Mouse (Mus musculus): ENCODE data around the gene Psmc3ip. TPM values are rescaled to one million over a fixed set of nuclear protein-coding genes. Genes with fewer than 3 reads are reported as not detected.

Psmc3ip gene
- polyA plus RNA-seq, 1 experiment from 2014 or later, result 43.5 TPM

GRCm38 (mm10) chr11:101060126-101060525 is 35.1 kb downstream of the Psmc3ip start:
- Histone ChIP-seq H3K4me2 (no peak overlapping the region), H3K4me1 (peaks cover 49% of the 10 kb centered on the region), H3K4me3 (no peak overlapping the region), H3K9ac (no peak overlapping the region), H3K27ac (peak overlapping the region; percentile 96), H3K9me3 (no peaks in the 10 kb centered on the region), H3K27me3 (no peaks in the 10 kb centered on the region), H3K36me3 (peaks cover 31% of the 10 kb centered on the region)
- no peak for ATAC-seq (ENCODE audit: insufficient number of reproducible peaks, insufficient read depth, low FRiP score, low TSS enrichment, low read depth)
- WGBS, result 46% methylated on average over 8 of the region's 8 CpGs

- no peaks in the 10 kb centered on the region for H3K27me3 ChIP-seq
- H3K4me1 ChIP-seq, result peaks cover 48% of the 10 kb centered on the region
- no peak for ATAC-seq (ENCODE audit: insufficient number of reproducible peaks, insufficient read depth, low FRiP score, low TSS enrichment, low read depth)
- H3K4me3 ChIP-seq, result no peak overlapping the region
- peak overlapping the region; percentile 96 for H3K27ac ChIP-seq
- H3K36me3 ChIP-seq, result peaks cover 35% of the 10 kb centered on the region
- no peak overlapping the region for H3K4me2 ChIP-seq
- no peaks in the 10 kb centered on the region for H3K9me3 ChIP-seq
- H3K9ac ChIP-seq, result no peak overlapping the region
- 86% methylated on average over 10 of the region's 10 CpGs for WGBS
Measured at GRCm38 (mm10) chr11:101059473-101059872, 35.8 kb downstream of the Psmc3ip start.

- Histone ChIP-seq H3K4me3 (no peak overlapping the region), H3K27ac (no peak overlapping the region), H3K4me2 (no peak overlapping the region), H3K27me3 (no peaks in the 10 kb centered on the region), H3K36me3 (peaks cover 36% of the 10 kb centered on the region), H3K4me1 (peaks cover 40% of the 10 kb centered on the region), H3K9me3 (no peaks in the 10 kb centered on the region), H3K9ac (no peak overlapping the region)
- WGBS, result 77% methylated on average over 5 of the region's 5 CpGs
- no peak for ATAC-seq (ENCODE audit: insufficient number of reproducible peaks, insufficient read depth, low FRiP score, low TSS enrichment, low read depth)
Measured at GRCm38 (mm10) chr11:101058726-101059125, 36.5 kb downstream of the Psmc3ip start.

- Histone ChIP-seq H3K27ac (no peak overlapping the region), H3K9me3 (no peaks in the 10 kb centered on the region), H3K36me3 (peaks cover 42% of the 10 kb centered on the region), H3K9ac (no peak overlapping the region), H3K4me3 (no peak overlapping the region), H3K27me3 (no peaks in the 10 kb centered on the region), H3K4me2 (no peak overlapping the region), H3K4me1 (peaks cover 31% of the 10 kb centered on the region)
- WGBS, result 37% methylated on average over 5 of the region's 5 CpGs
- ATAC-seq (ENCODE audit: insufficient number of reproducible peaks, insufficient read depth, low FRiP score, low TSS enrichment, low read depth), result no peak
Measured at GRCm38 (mm10) chr11:101057860-101058259, 37.4 kb downstream of the Psmc3ip start.

- WGBS, result 58% methylated on average over 8 of the region's 8 CpGs
- H3K27me3 ChIP-seq, result no peaks in the 10 kb centered on the region
- H3K4me2 ChIP-seq, result no peak overlapping the region
- ATAC-seq (ENCODE audit: insufficient number of reproducible peaks, insufficient read depth, low FRiP score, low TSS enrichment, low read depth), result no peak
- H3K27ac ChIP-seq, result 0 out of 2 replicates have a peak overlapping the region, but pooled peaks have one; percentile 22
- 0 out of 2 replicates have a peak overlapping the region, but pooled peaks have one; percentile 36 for H3K9ac ChIP-seq
- no peak overlapping the region for H3K4me3 ChIP-seq
- H3K4me1 ChIP-seq, result peaks cover 26% of the 10 kb centered on the region
- H3K9me3 ChIP-seq, result no peaks in the 10 kb centered on the region
- peaks cover 42% of the 10 kb centered on the region for H3K36me3 ChIP-seq
Measured at GRCm38 (mm10) chr11:101056885-101057284, 38.4 kb downstream of the Psmc3ip start.

GRCm38 (mm10) chr11:101055418-101055817 is 39.8 kb downstream of the Psmc3ip start:
- Histone ChIP-seq H3K27ac (no peak overlapping the region), H3K4me2 (no peak overlapping the region), H3K4me3 (no peak overlapping the region), H3K27me3 (no peaks in the 10 kb centered on the region), H3K9ac (0 out of 2 replicates have a peak overlapping the region, but pooled peaks have one; percentile 36), H3K9me3 (no peaks in the 10 kb centered on the region), H3K4me1 (peaks cover 13% of the 10 kb centered on the region), H3K36me3 (peaks cover 51% of the 10 kb centered on the region)
- WGBS, result 78% methylated on average over 14 of the region's 14 CpGs
- ATAC-seq (ENCODE audit: insufficient number of reproducible peaks, insufficient read depth, low FRiP score, low TSS enrichment, low read depth), result no peak

- H3K4me1 ChIP-seq, result peaks cover 3% of the 10 kb centered on the region; the same call in 1 of the 2 replicates
- H3K36me3 ChIP-seq, result peaks cover 65% of the 10 kb centered on the region
- WGBS, result 97% methylated on average over 1 of the region's 1 CpGs
- H3K4me3 ChIP-seq, result no peak overlapping the region
- ATAC-seq (ENCODE audit: insufficient number of reproducible peaks, insufficient read depth, low FRiP score, low TSS enrichment, low read depth), result no peak
- H3K9me3 ChIP-seq, result no peaks in the 10 kb centered on the region
- no peak overlapping the region for H3K9ac ChIP-seq
- no peak overlapping the region for H3K27ac ChIP-seq
- no peaks in the 10 kb centered on the region for H3K27me3 ChIP-seq
- no peak overlapping the region for H3K4me2 ChIP-seq
Measured at GRCm38 (mm10) chr11:101053974-101054373, 41.3 kb downstream of the Psmc3ip start.

- H3K36me3 ChIP-seq, result peaks cover 74% of the 10 kb centered on the region
- ATAC-seq (ENCODE audit: insufficient number of reproducible peaks, insufficient read depth, low FRiP score, low TSS enrichment, low read depth), result no peak
- no peak overlapping the region for H3K9ac ChIP-seq
- H3K4me2 ChIP-seq, result no peak overlapping the region
- no peak overlapping the region for H3K4me3 ChIP-seq
- 89% methylated on average over 10 of the region's 10 CpGs for WGBS
- no peaks in the 10 kb centered on the region for H3K9me3 ChIP-seq
- no peak overlapping the region for H3K27ac ChIP-seq
- H3K27me3 ChIP-seq, result no peaks in the 10 kb centered on the region
- no peaks in the 10 kb centered on the region for H3K4me1 ChIP-seq
Measured at GRCm38 (mm10) chr11:101052751-101053473, 42.3 kb downstream of the Psmc3ip start.

- WGBS, result 88% methylated on average over 8 of the region's 8 CpGs
- no peak overlapping the region for H3K4me2 ChIP-seq
- ATAC-seq (ENCODE audit: insufficient number of reproducible peaks, insufficient read depth, low FRiP score, low TSS enrichment, low read depth), result no peak
- no peaks in the 10 kb centered on the region for H3K27me3 ChIP-seq
- H3K9ac ChIP-seq, result no peak overlapping the region
- H3K27ac ChIP-seq, result no peak overlapping the region
- no peak overlapping the region for H3K4me3 ChIP-seq
- no peaks in the 10 kb centered on the region for H3K9me3 ChIP-seq
- no peaks in the 10 kb centered on the region for H3K4me1 ChIP-seq
- peaks cover 78% of the 10 kb centered on the region for H3K36me3 ChIP-seq
Measured at GRCm38 (mm10) chr11:101051617-101052016, 43.6 kb downstream of the Psmc3ip start.

GRCm38 (mm10) chr11:101051051-101051493 is 44.2 kb downstream of the Psmc3ip start:
- 90% methylated on average over 6 of the region's 6 CpGs for WGBS
- H3K4me1 ChIP-seq, result no peaks in the 10 kb centered on the region

GRCm38 (mm10) chr11:101050359-101050758 is 44.9 kb downstream of the Psmc3ip start:
- Histone ChIP-seq H3K4me1 (no peaks in the 10 kb centered on the region), H3K27ac (no peak overlapping the region), H3K9ac (no peak overlapping the region), H3K9me3 (no peaks in the 10 kb centered on the region), H3K27me3 (no peaks in the 10 kb centered on the region), H3K4me3 (no peak overlapping the region), H3K4me2 (no peak overlapping the region), H3K36me3 (peaks cover 86% of the 10 kb centered on the region)
- no peak for ATAC-seq (ENCODE audit: insufficient number of reproducible peaks, insufficient read depth, low FRiP score, low TSS enrichment, low read depth)
- WGBS, result 89% methylated on average over 9 of the region's 9 CpGs

More at GRCm38 (mm10) chr11:101051051-101051493, 44.2 kb downstream of the Psmc3ip start:
- no peak for ATAC-seq (ENCODE audit: insufficient number of reproducible peaks, insufficient read depth, low FRiP score, low TSS enrichment, low read depth)
- Histone ChIP-seq H3K4me2 (no peak overlapping the region), H3K9me3 (no peaks in the 10 kb centered on the region), H3K9ac (no peak overlapping the region), H3K36me3 (peaks cover 82% of the 10 kb centered on the region), H3K27ac (no peak overlapping the region), H3K4me3 (no peak overlapping the region), H3K27me3 (no peaks in the 10 kb centered on the region)

GRCm38 (mm10) chr11:101047502-101047901 is 47.7 kb downstream of the Psmc3ip start:
- H3K9me3 ChIP-seq, result no peaks in the 10 kb centered on the region
- no peak for ATAC-seq (ENCODE audit: insufficient number of reproducible peaks, insufficient read depth, low FRiP score, low TSS enrichment, low read depth)
- no peak overlapping the region for H3K9ac ChIP-seq
- no peak overlapping the region for H3K27ac ChIP-seq
- H3K4me1 ChIP-seq, result no peaks in the 10 kb centered on the region
- no peak overlapping the region for H3K4me3 ChIP-seq
- 87% methylated on average over 3 of the region's 3 CpGs for WGBS
- H3K36me3 ChIP-seq, result peaks cover 93% of the 10 kb centered on the region
- H3K27me3 ChIP-seq, result no peaks in the 10 kb centered on the region
- no peak overlapping the region for H3K4me2 ChIP-seq
